Mouse (Mus musculus) MEL (cell line): ENCODE data around the gene Ankrd33b. TPM values are rescaled to one million over a fixed set of nuclear protein-coding genes. Genes with fewer than 3 reads are reported as not detected.

Experiments
- DNase-seq: peaks from one replicate; pipeline ENCODE4 v3.0.0; 2011; ENCODE audit warnings: low read depth, low spot score
- H3K27ac ChIP-seq: 2 replicates; pipeline ENCODE4 v1.5.1; 2012; ENCODE audit warnings: low read depth, mild to moderate bottlenecking, control low read depth, low read length, moderate library complexity; ENCODE audit not compliant: control insufficient read depth
- H3K27me3 ChIP-seq, 2 experiments: fragments of 150-350 bp in 1 of 2; sonication (generic) in 1 of 2; 2 replicates each; pipeline ENCODE4 v1.6.1; 2012; ENCODE audit warnings: low read length in 2 of 2, mild to moderate bottlenecking in 2 of 2, improper control_type of control experiment in 1 of 2, moderate library complexity in 1 of 2; ENCODE audit not compliant: insufficient read depth in 2 of 2, control insufficient read depth in 1 of 2
- H3K36me3 ChIP-seq, 2 experiments: 2 replicates each; pipeline ENCODE4 v1.6.1; 2012 to 2014; ENCODE audit warnings: low read length in 2 of 2, improper control_type of control experiment in 1 of 2, inconsistent platforms in 1 of 2, mild to moderate bottlenecking in 1 of 2; ENCODE audit not compliant: insufficient read depth in 2 of 2, control insufficient read depth in 1 of 2
- H3K4me1 ChIP-seq, 2 experiments: fragments of 150-350 bp in 1 of 2; sonication (generic) in 1 of 2; 2 replicates each; pipeline ENCODE4 v1.6.1; 2012; ENCODE audit warnings: low read length in 2 of 2, improper control_type of control experiment in 1 of 2, mild to moderate bottlenecking in 1 of 2; ENCODE audit not compliant: insufficient read depth in 2 of 2, control insufficient read depth in 1 of 2
- H3K4me3 ChIP-seq, 2 experiments: fragments of 150-350 bp in 1 of 2; sonication (generic) in 1 of 2; 2 replicates each; pipeline ENCODE4 v1.5.1; 2012; ENCODE audit warnings: low read depth in 2 of 2, low read length in 2 of 2, mild to moderate bottlenecking in 2 of 2, moderate library complexity in 2 of 2, control low read depth in 1 of 2, improper control_type of control experiment in 1 of 2; ENCODE audit not compliant: control insufficient read depth in 1 of 2, insufficient read depth in 1 of 2
- H3K79me2 ChIP-seq: 2 replicates; pipeline ENCODE4 v1.6.1; 2012; ENCODE audit warnings: mild to moderate bottlenecking, low read length, moderate library complexity; ENCODE audit not compliant: control insufficient read depth, poor library complexity, insufficient read depth
- H3K9ac ChIP-seq: 2 replicates; pipeline ENCODE4 v1.6.1; 2012; ENCODE audit warnings: low read depth, mild to moderate bottlenecking, control low read depth, low read length, moderate library complexity; ENCODE audit not compliant: control insufficient read depth, poor library complexity, severe bottlenecking
- H3K9me3 ChIP-seq: fragments of 150-350 bp; sonication (generic); replicated peaks from 2 replicates; pipeline ENCODE4 v1.6.1; 2012; ENCODE audit warnings: mild to moderate bottlenecking, low read length, improper control_type of control experiment, moderate library complexity; ENCODE audit not compliant: insufficient read depth
- CHD2 ChIP-seq: IDR thresholded peaks from 2 replicates; pipeline ENCODE4 v1.6.1; 2011; ENCODE audit warnings: low read length, improper control_type of control experiment
- EP300 ChIP-seq, 2 experiments: IDR thresholded peaks; 2 replicates each; pipeline ENCODE4 v1.6.1; 2011; ENCODE audit warnings: improper control_type of control experiment in 2 of 2, low read length in 2 of 2, low read depth in 1 of 2, mild to moderate bottlenecking in 1 of 2
- GATA1 ChIP-seq: IDR thresholded peaks from 2 replicates; pipeline ENCODE4 v1.6.1; 2011; ENCODE audit warnings: low read depth, low read length, improper control_type of control experiment
- JUND ChIP-seq: IDR thresholded peaks from 2 replicates; pipeline ENCODE4 v1.6.1; 2011; ENCODE audit warnings: low read depth, mild to moderate bottlenecking, improper control_type of control experiment, low read length
- KAT2A ChIP-seq: conservative IDR thresholded peaks from 2 replicates; pipeline ENCODE4 v1.6.1; 2012; ENCODE audit warnings: low read depth, low read length, improper control_type of control experiment, inconsistent platforms
- MAFK ChIP-seq: IDR thresholded peaks from 2 replicates; pipeline ENCODE4 v1.6.1; 2011; ENCODE audit warnings: low read depth, mild to moderate bottlenecking, low read length, improper control_type of control experiment, borderline replicate concordance
- MAX ChIP-seq: IDR thresholded peaks from 2 replicates; pipeline ENCODE4 v1.6.1; 2011; ENCODE audit warnings: low read length, improper control_type of control experiment
- MEF2A ChIP-seq: IDR thresholded peaks from 2 replicates; pipeline ENCODE4 v1.6.1; 2014; ENCODE audit warnings: low read depth, mild to moderate bottlenecking, inconsistent platforms, low read length, improper control_type of control experiment; ENCODE audit not compliant: poor library complexity, insufficient replicate concordance, severe bottlenecking; ENCODE audit errors: extremely low read depth
- MXI1 ChIP-seq: IDR thresholded peaks from 2 replicates; pipeline ENCODE4 v1.6.1; 2011; ENCODE audit warnings: mild to moderate bottlenecking, low read depth, low read length, improper control_type of control experiment
- MYB ChIP-seq: IDR thresholded peaks from 2 replicates; pipeline ENCODE4 v1.6.1; 2011; ENCODE audit warnings: mild to moderate bottlenecking, low read depth, low read length, improper control_type of control experiment
- POLR2A ChIP-seq, 2 experiments: IDR thresholded peaks; 2 replicates each; pipeline ENCODE4 v1.6.1; 2011 to 2012; ENCODE audit warnings: low read length in 2 of 2, mild to moderate bottlenecking in 2 of 2, control low read depth in 1 of 2, improper control_type of control experiment in 1 of 2, low read depth in 1 of 2, moderate library complexity in 1 of 2; ENCODE audit not compliant: control insufficient read depth in 1 of 2, insufficient read depth in 1 of 2, poor library complexity in 1 of 2
- POLR2AphosphoS2 ChIP-seq: IDR thresholded peaks from 2 replicates; pipeline ENCODE4 v1.6.1; 2011; ENCODE audit warnings: low read length, improper control_type of control experiment
- POLR2AphosphoS5 ChIP-seq: IDR thresholded peaks from 2 replicates; pipeline ENCODE4 v1.6.1; 2012; ENCODE audit warnings: low read depth, borderline replicate concordance, mild to moderate bottlenecking, inconsistent platforms, low read length, moderate library complexity, mixed read lengths
- RAD21 ChIP-seq: IDR thresholded peaks from 2 replicates; pipeline ENCODE4 v1.6.1; 2011; ENCODE audit warnings: mild to moderate bottlenecking, low read depth, low read length, improper control_type of control experiment
- RCOR1 ChIP-seq: IDR thresholded peaks from 2 replicates; pipeline ENCODE4 v1.6.1; 2012; ENCODE audit warnings: low read depth, mild to moderate bottlenecking, inconsistent platforms, low read length, improper control_type of control experiment
- SMC3 ChIP-seq: IDR thresholded peaks from 2 replicates; pipeline ENCODE4 v1.6.1; 2011; ENCODE audit warnings: low read depth, low read length, improper control_type of control experiment
- TBP ChIP-seq: IDR thresholded peaks from 2 replicates; pipeline ENCODE4 v1.8.0; 2011; ENCODE audit warnings: low read depth, low read length, improper control_type of control experiment
- TCF12 ChIP-seq: IDR thresholded peaks from 2 replicates; pipeline ENCODE4 v1.6.1; 2014; ENCODE audit warnings: low read depth, mild to moderate bottlenecking, inconsistent platforms, low read length, improper control_type of control experiment, moderate library complexity
- USF2 ChIP-seq, 2 experiments: IDR thresholded peaks; 2 replicates each; pipeline ENCODE4 v1.6.1; 2011 to 2012; ENCODE audit warnings: improper control_type of control experiment in 2 of 2, low read length in 2 of 2, borderline replicate concordance in 1 of 2, inconsistent platforms in 1 of 2, low read depth in 1 of 2, mild to moderate bottlenecking in 1 of 2; ENCODE audit not compliant: insufficient read depth in 1 of 2
- ZKSCAN1 ChIP-seq: IDR thresholded peaks from 2 replicates; pipeline ENCODE4 v1.6.1; 2012; ENCODE audit warnings: low read depth, mild to moderate bottlenecking, inconsistent platforms, low read length, improper control_type of control experiment, moderate library complexity
- polyA plus RNA-seq, 2 experiments: library from polyadenylated mRNA; stranded (reverse) in 1 of 2; unstranded in 1 of 2; fragments of >175 nt in 1 of 2; fragments of >200 nt in 1 of 2; gene quantifications; 2 replicates each; pipeline versions ENCODE4 v1.2.1 to v1.2.4; 2012; ENCODE audit warnings: low replicate concordance in 2 of 2, low read depth in 1 of 2; ENCODE audit not compliant: insufficient read length in 2 of 2, insufficient read depth in 1 of 2, missing spikeins in 1 of 2
- total RNA-seq: library from RNA; depleted of rRNA; stranded (reverse); fragments of 300-350 nt; gene quantifications from 2 replicates; pipeline ENCODE4 v1.2.3, GENCODE M21; 2012

Gene Ankrd33b
- total and polyA plus RNA-seq, 3 experiments = 11.1 to 16.1 TPM; not detected in 1

- no peak overlapping the region for H3K9ac ChIP-seq
- peaks cover 5 to 12% of the 10 kb centered on the region in 2 experiments for H3K4me1 ChIP-seq
- H3K27ac ChIP-seq = no peak overlapping the region
Measured at GRCm38 (mm10) chr15:31345366-31345765, 22.2 kb downstream of the Ankrd33b start.

GRCm38 (mm10) chr15:31344811-31345211, 22.7 kb downstream of the Ankrd33b start:
- Histone ChIP-seq H3K27ac (no peak overlapping the region), H3K4me1 (peaks cover 5 to 7% of the 10 kb centered on the region in 2 experiments), H3K79me2 (no peaks in the 10 kb centered on the region), H3K9me3 (no peaks in the 10 kb centered on the region), H3K9ac (no peak overlapping the region), H3K36me3 (peaks cover 0 to 4% of the 10 kb centered on the region in 2 experiments; a peak in 3 of 4 replicates), H3K27me3 (no peaks in the 10 kb centered on the region), H3K4me3 (no peak overlapping the region)
- TF ChIP-seq RCOR1 (no peak), KAT2A (no peak), RAD21 (no peak), SMC3 (no peak), MAX (no peak), POLR2A (IDR thresholded peaks at IDR 0.05; ENCODE audit: control insufficient read depth in 1 of 2, insufficient read depth in 1 of 2, low read depth in 1 of 2, low read length in 2 of 2, poor library complexity in 1 of 2) (no peak), GATA1 (no peak), CHD2 (no peak), MEF2A (no peak)
- no peak for DNase-seq

More at GRCm38 (mm10) chr15:31345366-31345765, 22.2 kb downstream of the Ankrd33b start:
- H3K9me3 ChIP-seq = no peaks in the 10 kb centered on the region
- no peaks in the 10 kb centered on the region for H3K79me2 ChIP-seq
- H3K36me3 ChIP-seq = peaks cover 0 to 4% of the 10 kb centered on the region in 2 experiments; a peak in 2 of 4 replicates
- H3K27me3 ChIP-seq = no peaks in the 10 kb centered on the region
- H3K4me3 ChIP-seq = no peak overlapping the region
- no peak for TF ChIP-seq TBP
- no peak for TF ChIP-seq EP300 (IDR thresholded peaks at IDR 0.05; ENCODE audit: low read depth in 1 of 2, low read length in 2 of 2)
- TF ChIP-seq ZKSCAN1 = no peak
- no peak for TF ChIP-seq CHD2
- TF ChIP-seq SMC3 = no peak
- no peak for TF ChIP-seq MXI1
- no peak for TF ChIP-seq POLR2AphosphoS5
- no peak for TF ChIP-seq TCF12
- TF ChIP-seq POLR2AphosphoS2 = no peak
- no peak for TF ChIP-seq USF2 (IDR thresholded peaks at IDR 0.05; ENCODE audit: borderline replicate concordance in 1 of 2, insufficient read depth in 1 of 2, low read depth in 1 of 2, low read length in 2 of 2)
- no peak for TF ChIP-seq MAFK
- no peak for TF ChIP-seq MYB
- no peak for TF ChIP-seq JUND
- no peak for TF ChIP-seq RCOR1
- DNase-seq = no peak
